Mouse (Mus musculus): ENCODE data around the gene Gm5767. TPM values are rescaled to one million over a fixed set of nuclear protein-coding genes. Genes with fewer than 3 reads are reported as not detected.

Gene Gm5767
- polyA plus RNA-seq, 1 experiment from 2014 or later = not detected

GRCm38 (mm10) chr16:8676800-8677199 is 3.8 kb upstream of the Gm5767 start:
- peak overlapping the region; percentile 40; the same call in 1 of the 2 replicates for H3K9ac ChIP-seq (replicated peaks)
- 45% methylated on average over 4 of the region's 4 CpGs for WGBS (ENCODE audit: insufficient replicate concordance)
- no peaks in the 10 kb centered on the region for H3K36me3 ChIP-seq (replicated peaks; ENCODE audit: insufficient read depth, low read length)
- peak overlapping the region; percentile 64 for H3K4me2 ChIP-seq (ENCODE audit: low read depth, low read length)
- peak overlapping the region; percentile 95 for H3K27ac ChIP-seq (ENCODE audit: low read depth)
- H3K4me3 ChIP-seq (ENCODE audit: low read depth, low read length) = 0 out of 2 replicates have a peak overlapping the region, but pooled peaks have one; percentile 19
- H3K4me1 ChIP-seq (ENCODE audit: insufficient read depth) = peaks cover 45% of the 10 kb centered on the region
- TF ChIP-seq EP300 (IDR thresholded peaks at IDR 0.05; ENCODE audit: low read depth) = no peak
- TF ChIP-seq CTCF (IDR thresholded peaks at IDR 0.05; ENCODE audit: low read depth) = peak; percentile 95
- peak; percentile 65 for DNase-seq
- peak; percentile 20; the same call in 1 of the 2 replicates for ATAC-seq
- no peaks in the 10 kb centered on the region for H3K9me3 ChIP-seq (ENCODE audit: low read length)
- H3K27me3 ChIP-seq (ENCODE audit: insufficient read depth, low read length) = no peaks in the 10 kb centered on the region

GRCm38 (mm10) chr16:8678035-8678434 is 2.5 kb upstream of the Gm5767 start:
- TF ChIP-seq CTCF (IDR thresholded peaks at IDR 0.05; ENCODE audit: low read depth) = no peak
- TF ChIP-seq EP300 (IDR thresholded peaks at IDR 0.05; ENCODE audit: low read depth) = no peak
- no peak overlapping the region; the same call in 1 of the 2 replicates for H3K9ac ChIP-seq (replicated peaks)
- H3K36me3 ChIP-seq (replicated peaks; ENCODE audit: insufficient read depth, low read length) = no peaks in the 10 kb centered on the region
- WGBS (ENCODE audit: insufficient replicate concordance) = 39% methylated on average over 5 of the region's 5 CpGs
- peak overlapping the region; percentile 36; the same call in 1 of the 2 replicates for H3K4me2 ChIP-seq (ENCODE audit: low read depth, low read length)
- no peak overlapping the region for H3K4me3 ChIP-seq (ENCODE audit: low read depth, low read length)
- peak overlapping the region; percentile 95 for H3K27ac ChIP-seq (ENCODE audit: low read depth)
- H3K9me3 ChIP-seq (ENCODE audit: low read length) = no peaks in the 10 kb centered on the region
- H3K4me1 ChIP-seq (ENCODE audit: insufficient read depth) = peaks cover 39% of the 10 kb centered on the region
- peak; percentile 81 for DNase-seq
- ATAC-seq = peak; percentile 23; the same call in 1 of the 2 replicates
- no peaks in the 10 kb centered on the region for H3K27me3 ChIP-seq (ENCODE audit: insufficient read depth, low read length)

DNA sequence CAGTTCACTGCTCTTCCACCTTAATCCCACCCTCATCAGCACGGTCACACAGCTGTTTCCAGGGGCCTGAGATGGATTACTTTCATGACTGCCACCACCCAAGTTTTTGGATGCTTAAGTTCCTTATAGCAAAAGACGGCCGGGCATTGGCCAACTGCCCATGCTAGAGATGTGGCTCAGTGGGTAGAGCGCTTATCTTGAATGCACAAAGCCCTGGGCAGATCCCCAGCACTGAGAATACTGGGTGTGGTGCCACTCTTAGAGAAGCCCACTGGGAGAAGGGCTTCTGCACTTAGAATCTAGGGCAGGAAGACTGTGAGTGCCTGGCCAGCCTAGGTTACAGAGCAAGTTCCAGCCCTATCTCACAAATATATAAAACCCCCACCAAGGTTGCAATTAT is 1.9 kb upstream of the Gm5767 start:
- H3K4me2 ChIP-seq (ENCODE audit: low read depth, low read length) = peak overlapping the region; percentile 38; the same call in 1 of the 2 replicates
- no peak overlapping the region for H3K4me3 ChIP-seq (ENCODE audit: low read depth, low read length)
- H3K9me3 ChIP-seq (ENCODE audit: low read length) = no peaks in the 10 kb centered on the region
- peak; percentile 63 for DNase-seq
- H3K36me3 ChIP-seq (replicated peaks; ENCODE audit: insufficient read depth, low read length) = no peaks in the 10 kb centered on the region
- 48% methylated on average over 4 of the region's 4 CpGs for WGBS (ENCODE audit: insufficient replicate concordance)
- no peaks in the 10 kb centered on the region for H3K27me3 ChIP-seq (ENCODE audit: insufficient read depth, low read length)
- TF ChIP-seq CTCF (IDR thresholded peaks at IDR 0.05; ENCODE audit: low read depth) (no peak), EP300 (IDR thresholded peaks at IDR 0.05; ENCODE audit: low read depth) (peak; percentile 75)
- peak; percentile 36 for ATAC-seq
- H3K9ac ChIP-seq (replicated peaks) = no peak overlapping the region; the same call in 1 of the 2 replicates
- peak overlapping the region; percentile 95 for H3K27ac ChIP-seq (ENCODE audit: low read depth)
- H3K4me1 ChIP-seq (ENCODE audit: insufficient read depth) = peaks cover 33% of the 10 kb centered on the region

DNA sequence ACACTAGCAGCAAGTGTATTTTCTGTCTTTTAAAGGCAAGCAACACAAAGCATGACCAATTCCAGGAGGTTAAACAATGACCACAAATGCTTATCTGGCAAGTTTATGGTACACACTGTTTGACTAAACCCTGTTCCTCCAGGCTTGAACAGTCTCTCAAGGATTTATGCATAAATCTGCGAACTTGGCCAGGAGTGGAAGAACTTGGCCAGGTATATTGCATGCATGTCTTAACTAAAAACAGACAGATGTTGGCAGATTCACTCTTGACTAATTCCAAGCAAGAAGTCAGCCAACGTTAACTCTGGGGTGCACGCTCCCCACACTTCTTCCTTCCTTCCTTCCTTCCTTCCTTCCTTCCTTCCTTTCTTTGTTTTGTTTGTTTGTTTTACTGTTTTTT is 790 bp upstream of the Gm5767 start:
- DNase-seq (no peak), ATAC-seq (no peak)
- H3K4me3 ChIP-seq (ENCODE audit: low read depth, low read length) = no peak overlapping the region
- WGBS (ENCODE audit: insufficient replicate concordance) = 66% methylated on average over 3 of the region's 3 CpGs
- peaks cover 28% of the 10 kb centered on the region for H3K4me1 ChIP-seq (ENCODE audit: insufficient read depth)
- no peak overlapping the region for H3K9ac ChIP-seq (replicated peaks)
- H3K27me3 ChIP-seq (ENCODE audit: insufficient read depth, low read length) = no peaks in the 10 kb centered on the region
- peaks cover 5% of the 10 kb centered on the region; the same call in 1 of the 2 replicates for H3K36me3 ChIP-seq (replicated peaks; ENCODE audit: insufficient read depth, low read length)
- H3K9me3 ChIP-seq (ENCODE audit: low read length) = no peaks in the 10 kb centered on the region
- TF ChIP-seq CTCF (IDR thresholded peaks at IDR 0.05; ENCODE audit: low read depth) = no peak
- no peak overlapping the region for H3K4me2 ChIP-seq (ENCODE audit: low read depth, low read length)
- H3K27ac ChIP-seq (ENCODE audit: low read depth) = no peak overlapping the region

- Histone ChIP-seq H3K36me3 (replicated peaks; ENCODE audit: insufficient read depth, low read length) (peaks cover 28% of the 10 kb centered on the region), H3K27ac (ENCODE audit: low read depth) (0 out of 2 replicates have a peak overlapping the region, but pooled peaks have one; percentile 4)
- WGBS (ENCODE audit: insufficient replicate concordance) = 65% methylated on average over 4 of the region's 4 CpGs
Measured at GRCm38 (mm10) chr16:8685087-8685486, 4.5 kb downstream of the Gm5767 start.

DNA sequence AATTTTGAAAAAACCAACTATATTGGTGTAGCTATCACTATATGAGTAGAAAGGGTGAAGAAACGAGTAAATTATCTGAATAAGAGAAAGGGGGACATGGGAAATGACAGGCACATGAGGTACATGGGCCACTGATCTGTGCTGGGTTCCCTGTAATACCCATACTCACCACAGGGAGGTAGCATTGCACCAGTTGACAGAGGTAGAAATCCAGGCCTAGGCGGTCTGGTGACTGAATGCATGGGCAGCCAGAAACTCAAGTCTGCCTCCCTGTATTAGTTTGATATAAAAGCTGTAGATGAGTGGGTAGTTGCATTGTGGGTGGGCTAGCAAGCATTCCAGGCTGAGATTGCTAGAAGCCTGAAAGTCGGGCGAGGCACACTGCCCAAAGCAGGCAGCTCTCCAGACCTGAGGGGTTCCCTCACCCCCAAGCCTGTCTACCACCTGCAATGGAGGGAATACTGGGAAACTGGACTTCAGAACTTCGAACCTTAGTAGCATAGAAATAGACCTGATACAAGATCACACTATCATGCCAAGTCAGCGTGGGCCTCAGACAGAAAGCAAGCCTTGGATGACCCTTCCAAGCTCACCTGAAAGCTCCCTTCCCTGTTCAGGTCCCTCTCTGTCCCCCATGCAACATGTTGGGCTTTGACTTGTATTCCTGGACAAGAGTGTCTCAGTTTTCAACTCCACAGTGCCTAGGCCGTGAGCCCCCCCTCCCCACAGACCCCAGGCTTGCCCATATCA is 5.7 kb downstream of the Gm5767 start:
- H3K4me3 ChIP-seq (ENCODE audit: low read depth, low read length) = peak overlapping the region; percentile 20
- no peaks in the 10 kb centered on the region for H3K9me3 ChIP-seq (ENCODE audit: low read length)
- WGBS (ENCODE audit: insufficient replicate concordance) = 47% methylated on average over 7 of the region's 7 CpGs
- TF ChIP-seq CTCF (IDR thresholded peaks at IDR 0.05; ENCODE audit: low read depth) (peak; percentile 98), EP300 (IDR thresholded peaks at IDR 0.05; ENCODE audit: low read depth) (no peak)
- H3K27ac ChIP-seq (ENCODE audit: low read depth) = peak overlapping the region; percentile 87
- H3K4me2 ChIP-seq (ENCODE audit: low read depth, low read length) = peak overlapping the region; percentile 62
- peaks cover 26% of the 10 kb centered on the region for H3K4me1 ChIP-seq (ENCODE audit: insufficient read depth)
- DNase-seq = peak; percentile 88
- no peaks in the 10 kb centered on the region for H3K27me3 ChIP-seq (ENCODE audit: insufficient read depth, low read length)
- peak overlapping the region; percentile 64 for H3K9ac ChIP-seq (replicated peaks)
- peaks cover 39% of the 10 kb centered on the region for H3K36me3 ChIP-seq (replicated peaks; ENCODE audit: insufficient read depth, low read length)
- peak; percentile 66 for ATAC-seq

More at GRCm38 (mm10) chr16:8685087-8685486, 4.5 kb downstream of the Gm5767 start:
- no peaks in the 10 kb centered on the region for H3K27me3 ChIP-seq (ENCODE audit: insufficient read depth, low read length)
- H3K4me1 ChIP-seq (ENCODE audit: insufficient read depth) = peaks cover 26% of the 10 kb centered on the region
- no peak for TF ChIP-seq EP300 (IDR thresholded peaks at IDR 0.05; ENCODE audit: low read depth)
- no peak for TF ChIP-seq CTCF (IDR thresholded peaks at IDR 0.05; ENCODE audit: low read depth)
- DNase-seq (no peak), ATAC-seq (no peak)
- no peak overlapping the region for H3K4me3 ChIP-seq (ENCODE audit: low read depth, low read length)
- H3K9me3 ChIP-seq (ENCODE audit: low read length) = no peaks in the 10 kb centered on the region
- no peak overlapping the region for H3K9ac ChIP-seq (replicated peaks)
- H3K4me2 ChIP-seq (ENCODE audit: low read depth, low read length) = no peak overlapping the region

Data from liver, postnatal 0 days (tissue).